Mouse (Mus musculus) heart, adult 9 months (tissue): ENCODE results near the gene Bend5.

Source experiments
- DNase-seq, 2 experiments: peaks; one replicate each; pipeline ENCODE4 v3.0.0; 2022; ENCODE audit warnings: low spot score in 2 of 2

Bend5 gene

DNA sequence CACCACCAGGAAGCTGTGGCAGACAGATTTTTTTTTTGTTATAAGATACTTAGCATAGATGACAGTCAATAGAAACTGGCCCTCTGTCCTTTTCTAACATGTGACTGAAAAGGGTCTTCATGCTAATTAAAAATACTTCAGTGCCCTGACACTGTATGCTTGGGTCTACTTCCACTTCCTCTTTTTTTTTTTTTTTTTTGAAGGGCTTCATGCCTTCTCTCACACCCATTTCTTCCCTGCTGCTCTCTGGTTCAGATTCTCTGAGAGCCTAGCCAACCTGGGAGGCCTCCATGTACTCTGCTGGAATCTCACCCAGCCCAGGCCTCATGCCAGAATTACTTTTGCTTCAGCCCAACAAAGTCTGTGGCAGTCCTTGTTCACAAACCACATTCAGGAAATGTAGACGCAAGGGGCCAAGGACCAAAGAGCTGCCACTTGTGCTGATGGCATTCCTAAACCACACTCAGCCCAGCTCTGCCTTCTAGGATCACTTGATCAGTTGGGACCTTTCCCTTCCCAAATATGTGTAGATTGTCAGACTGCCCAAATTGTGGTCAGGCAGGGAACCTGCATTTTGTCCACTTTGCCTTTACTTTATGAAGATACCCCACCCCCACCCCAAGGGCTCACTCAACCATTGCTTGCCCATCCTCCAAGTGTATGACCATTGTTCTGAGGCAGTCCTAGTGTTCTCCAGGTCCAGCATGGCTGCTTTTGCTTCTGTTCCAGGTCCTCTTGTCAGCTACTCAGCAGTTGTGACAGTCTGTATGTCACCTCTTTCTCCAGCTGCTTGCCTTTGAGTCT lies 27.8 kb downstream of the Bend5 start:
- DNase-seq, result peak; percentile 33 to 36

DNA sequence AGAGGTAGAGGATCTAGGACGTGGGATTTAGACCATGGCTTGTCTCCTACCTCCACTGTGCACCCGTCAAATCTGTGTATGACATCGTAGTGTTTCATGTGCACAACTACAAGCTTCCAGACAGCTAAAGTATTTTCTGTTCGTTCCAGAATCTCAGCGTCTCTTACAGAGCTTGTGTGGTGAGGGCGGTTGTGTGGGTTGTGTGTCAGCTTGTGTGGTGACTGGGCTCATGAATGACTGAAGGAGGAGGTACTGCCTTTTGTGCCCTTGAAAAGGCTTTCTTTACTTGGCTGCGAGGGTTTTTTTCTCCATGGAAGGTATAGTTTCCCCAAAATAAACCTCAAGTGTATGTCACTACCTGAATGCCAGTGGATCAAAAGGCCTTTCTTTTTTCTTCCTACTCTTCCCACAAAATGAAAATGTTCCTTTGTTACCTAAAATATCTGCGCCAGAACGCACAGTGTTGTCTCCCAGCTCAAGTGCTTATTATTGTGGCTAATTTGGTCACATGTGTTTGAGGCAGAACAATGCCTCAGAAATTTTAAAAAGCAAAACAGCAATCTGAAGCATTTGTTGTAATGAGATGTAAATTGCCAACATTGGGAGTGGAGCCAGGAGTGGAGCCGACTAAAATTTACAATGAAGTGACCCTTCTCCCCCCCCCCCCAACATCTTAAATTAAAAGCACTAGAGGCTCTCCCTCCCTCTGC lies 29.3 kb downstream of the Bend5 start:
- no peak for DNase-seq

DNA sequence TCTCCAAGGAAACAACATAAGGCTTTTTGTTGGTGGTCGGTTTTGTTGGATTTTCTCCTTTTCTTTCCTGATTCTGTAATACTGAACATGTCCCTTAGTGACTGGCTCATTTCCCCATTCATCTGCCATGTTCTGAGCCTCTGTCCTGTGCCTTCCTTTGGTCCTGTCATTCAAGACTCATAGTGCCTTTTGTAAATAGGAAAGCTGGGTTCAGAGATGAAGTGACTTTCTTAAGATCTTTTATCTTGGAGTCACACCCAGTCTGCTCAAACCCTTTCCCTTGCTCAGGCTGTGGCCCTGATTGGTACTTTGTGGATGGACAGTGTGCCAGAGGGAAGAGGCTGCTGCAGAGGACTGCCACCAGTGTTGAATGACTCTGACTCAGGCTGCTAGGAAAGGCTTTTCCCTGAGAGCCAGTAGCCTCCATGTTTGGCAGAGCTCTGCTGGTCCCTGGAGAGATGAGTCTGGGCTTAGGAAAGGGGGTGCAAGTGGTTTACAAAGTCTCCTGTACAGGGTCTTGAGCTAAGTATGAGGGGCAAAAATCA lies 29.9 kb downstream of the Bend5 start:
- no peak for DNase-seq

DNA sequence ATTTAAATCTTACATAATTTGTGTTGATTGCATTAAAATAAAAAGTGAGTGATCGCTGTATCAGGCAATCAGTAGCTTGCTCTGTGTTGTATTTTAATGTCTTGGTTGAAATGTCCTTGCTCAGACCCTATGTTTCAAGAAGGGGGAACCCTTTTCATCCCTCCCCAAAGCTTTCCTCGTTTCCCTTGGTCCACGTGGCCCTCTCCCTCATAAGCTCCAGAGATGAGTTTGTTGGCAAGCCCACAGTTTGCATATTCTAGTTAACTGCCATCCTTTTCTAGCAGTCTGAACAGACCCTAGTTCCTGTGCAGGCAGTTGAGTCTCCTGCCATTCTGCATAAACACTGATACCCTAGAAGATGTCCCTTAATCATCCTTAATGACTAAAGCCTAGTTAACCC lies 33.1 kb downstream of the Bend5 start:
- no peak for DNase-seq

DNA sequence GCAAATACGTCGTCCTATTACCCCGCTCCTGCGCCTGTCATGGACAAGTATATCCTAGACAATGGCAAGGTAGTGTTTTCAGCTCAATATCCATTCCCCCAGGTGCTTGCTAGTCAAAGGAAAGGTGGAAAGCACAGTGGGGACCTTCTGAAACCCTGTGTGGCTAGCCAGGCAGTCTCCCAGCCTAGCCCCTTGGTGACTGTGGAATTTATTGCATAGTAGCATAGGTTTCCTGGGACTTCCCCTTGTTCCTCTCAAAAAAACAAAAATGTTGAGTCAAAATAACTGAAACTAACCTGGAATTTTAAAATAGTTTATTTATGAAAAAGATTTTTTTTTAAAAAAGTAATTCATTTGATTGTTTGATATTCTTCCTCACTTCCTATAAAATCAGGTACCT lies 33.8 kb downstream of the Bend5 start:
- DNase-seq, result no peak

DNA sequence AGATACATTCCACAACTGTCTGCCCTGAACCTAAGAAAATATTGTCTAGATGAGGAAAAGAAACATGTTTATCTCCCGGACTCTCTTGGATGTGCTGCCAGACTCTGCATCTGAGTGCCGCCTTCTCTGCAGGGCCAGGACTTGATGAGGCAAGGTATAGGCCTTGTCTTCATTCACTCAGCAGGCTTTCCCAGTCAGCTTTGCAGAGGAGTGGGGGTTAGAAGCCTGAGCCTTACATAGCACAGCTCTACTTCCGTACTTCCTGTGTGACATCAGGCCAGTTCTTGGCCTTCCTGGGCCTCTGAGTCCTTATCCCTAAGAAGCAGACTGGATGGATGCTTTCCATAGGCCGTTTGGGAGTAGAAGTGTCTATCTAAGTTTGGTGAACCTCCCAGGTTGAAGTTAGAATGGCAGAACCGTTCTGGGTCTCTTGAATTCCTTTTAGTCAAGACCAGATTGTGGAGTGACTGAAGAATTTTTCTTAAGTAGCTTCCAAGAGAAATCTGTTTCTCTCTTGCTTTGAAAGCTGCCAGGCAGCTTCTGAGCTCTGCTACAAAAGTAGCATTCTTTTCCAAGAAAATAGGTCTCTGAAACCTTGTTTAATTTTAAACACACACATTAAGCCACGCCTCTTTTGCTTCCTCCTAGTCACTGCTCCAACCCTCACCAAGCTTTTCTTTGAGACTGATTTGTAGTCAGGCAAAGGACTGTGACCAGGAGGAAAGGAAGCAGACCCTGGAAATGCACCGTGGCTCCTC lies 34.8 kb downstream of the Bend5 start:
- no peak for DNase-seq

DNA sequence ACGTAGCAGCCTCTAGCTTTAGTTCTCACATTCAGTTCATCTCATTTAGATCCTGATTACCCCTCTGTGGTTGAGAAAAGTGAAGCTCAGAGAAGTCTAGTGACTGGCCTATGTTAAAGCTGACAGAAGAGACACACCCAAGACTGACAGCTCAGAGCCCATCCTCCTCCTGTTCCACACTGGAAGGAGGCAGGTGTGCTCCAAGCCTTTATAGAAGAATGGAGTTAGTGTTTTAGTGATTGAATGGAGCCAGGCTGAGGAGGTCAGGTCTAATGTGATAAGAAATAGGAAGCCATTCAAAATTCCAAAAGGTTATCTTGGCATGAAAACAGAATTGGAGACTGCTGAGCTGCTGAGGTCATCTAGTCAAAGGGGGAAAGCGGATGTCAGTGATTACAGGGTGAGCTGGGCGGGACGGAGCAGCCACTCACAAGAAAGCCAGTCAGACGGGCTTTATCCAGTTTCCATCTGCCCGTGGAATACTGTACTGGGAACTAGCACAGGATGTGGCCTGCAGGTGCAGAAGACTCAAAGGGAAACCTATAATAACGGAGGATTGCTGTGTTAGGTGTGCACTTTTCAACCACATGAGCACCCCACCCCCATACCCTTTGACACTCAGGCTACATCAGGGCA lies 36.6 kb downstream of the Bend5 start:
- DNase-seq, result peak in 1 of 2 experiments; percentile 34

DNA sequence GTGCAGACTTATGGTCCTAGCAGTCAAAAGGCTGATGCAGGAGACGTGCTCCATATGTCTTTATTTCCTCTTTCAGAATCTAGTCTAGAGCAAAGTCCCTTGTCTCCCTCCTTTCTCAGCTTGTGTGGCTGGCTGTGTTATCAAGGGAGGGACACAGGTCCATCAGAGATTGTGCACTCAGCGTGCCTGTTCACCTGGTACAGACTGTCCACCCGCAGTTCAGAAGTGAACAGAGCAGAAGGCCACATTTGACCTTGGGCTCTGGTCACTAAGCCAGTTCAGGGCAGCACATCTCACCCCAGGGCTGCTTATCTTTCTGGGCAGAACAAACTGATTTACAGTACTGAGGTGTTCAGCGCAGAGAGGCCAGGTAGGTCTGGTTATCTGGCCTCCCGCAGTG lies 37.4 kb downstream of the Bend5 start:
- no peak for DNase-seq

DNA sequence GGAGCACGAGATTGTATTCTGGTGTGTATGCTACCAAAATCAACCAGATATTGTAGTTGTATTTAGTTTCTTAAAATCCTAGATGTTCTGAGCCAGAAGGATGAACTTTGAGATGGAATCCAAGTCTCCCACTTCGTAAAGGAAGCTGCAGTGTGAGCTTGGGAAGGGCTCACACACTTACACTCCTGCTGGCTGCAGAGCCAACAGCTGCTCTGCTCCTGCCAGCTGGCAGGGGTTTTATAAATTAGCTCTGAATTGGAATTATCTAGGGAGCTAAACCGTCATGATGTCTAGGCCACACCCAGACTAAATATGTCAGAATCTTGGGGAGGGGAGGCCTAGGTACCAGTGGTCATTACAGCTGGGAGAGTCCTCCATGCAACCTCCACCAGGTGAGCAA lies 38.5 kb downstream of the Bend5 start:
- no peak for DNase-seq

DNA sequence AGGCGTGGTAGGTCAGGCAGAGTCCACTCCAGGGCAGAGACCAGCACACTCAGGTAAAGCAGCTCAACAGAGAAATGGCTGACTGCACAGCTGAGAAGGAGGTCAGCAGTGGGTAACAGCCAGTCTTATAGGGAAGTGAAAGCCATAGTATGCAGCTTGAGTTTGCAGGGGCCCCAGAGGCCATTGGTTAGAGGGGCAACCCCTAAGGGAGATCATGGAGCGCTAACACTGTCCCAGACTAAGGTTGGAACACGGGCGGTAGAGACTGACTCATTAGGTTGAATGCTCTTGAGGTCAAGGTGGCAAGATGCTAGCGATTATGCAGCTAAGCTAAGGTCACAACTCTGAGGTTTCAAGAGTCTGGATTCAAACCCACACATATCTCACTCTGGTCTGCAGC lies 40.8 kb downstream of the Bend5 start:
- no peak for DNase-seq

DNA sequence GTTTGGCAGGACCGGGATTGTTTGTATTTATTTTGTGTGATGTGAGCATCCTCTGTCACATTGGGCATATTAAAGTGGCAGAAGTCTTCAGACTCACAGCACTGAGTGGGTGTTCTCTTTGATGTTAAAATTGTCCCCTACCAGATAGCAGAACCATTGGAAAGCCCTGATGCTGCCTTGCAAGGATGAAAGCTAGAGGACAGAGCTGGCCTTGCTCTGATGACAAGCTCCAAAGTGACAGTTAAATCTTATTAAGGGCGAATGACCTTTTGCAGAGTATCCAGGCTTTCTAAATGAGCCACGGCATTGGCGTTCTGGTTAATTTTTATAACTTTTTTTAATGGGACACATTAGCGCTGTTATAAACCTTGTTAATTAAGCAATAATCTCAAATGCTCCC lies 42.8 kb downstream of the Bend5 start:
- no peak for DNase-seq

DNA sequence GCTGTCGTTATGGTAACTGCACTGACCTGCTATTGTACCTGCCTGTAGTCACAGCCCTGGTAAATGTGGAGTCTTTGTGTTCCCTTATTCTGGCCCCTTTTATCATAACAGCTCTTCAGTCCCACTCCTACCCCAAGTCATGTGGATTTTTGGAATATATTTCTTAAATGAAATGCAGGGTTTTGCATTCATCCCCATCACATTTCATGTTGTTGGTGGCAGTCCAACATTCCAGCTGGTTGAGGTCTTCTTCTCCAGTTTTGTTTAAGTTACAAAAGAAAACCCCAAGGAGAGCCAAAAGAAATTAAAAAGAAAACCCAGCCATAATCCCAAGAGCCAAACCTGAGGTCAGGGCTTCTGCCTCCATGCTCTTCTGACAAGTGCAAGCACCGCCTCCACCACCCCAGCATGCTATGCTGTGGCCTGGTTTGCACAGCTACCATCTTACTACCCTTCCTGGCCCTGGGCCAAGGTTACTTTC lies 52.5 kb downstream of the Bend5 start:
- no peak for DNase-seq

DNA sequence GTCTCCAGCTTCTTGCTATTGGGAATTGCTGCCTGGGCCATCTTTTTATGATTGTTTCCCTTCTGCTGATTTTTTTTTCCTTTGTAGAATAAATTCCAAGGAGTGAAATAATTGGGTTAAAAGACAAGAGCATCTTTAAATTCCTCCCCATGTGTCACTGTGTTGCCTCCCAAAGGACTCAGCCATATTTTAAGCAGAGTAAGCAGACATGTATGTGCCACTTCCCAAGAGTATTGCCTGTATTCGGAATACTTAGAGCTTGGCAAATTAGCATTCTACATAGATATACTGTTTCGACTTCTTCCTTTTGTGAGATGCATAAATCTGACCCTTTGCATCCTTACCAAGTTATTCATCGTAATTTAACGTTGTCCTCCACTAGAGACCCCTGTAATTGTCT lies 53.0 kb downstream of the Bend5 start:
- no peak for DNase-seq

DNA sequence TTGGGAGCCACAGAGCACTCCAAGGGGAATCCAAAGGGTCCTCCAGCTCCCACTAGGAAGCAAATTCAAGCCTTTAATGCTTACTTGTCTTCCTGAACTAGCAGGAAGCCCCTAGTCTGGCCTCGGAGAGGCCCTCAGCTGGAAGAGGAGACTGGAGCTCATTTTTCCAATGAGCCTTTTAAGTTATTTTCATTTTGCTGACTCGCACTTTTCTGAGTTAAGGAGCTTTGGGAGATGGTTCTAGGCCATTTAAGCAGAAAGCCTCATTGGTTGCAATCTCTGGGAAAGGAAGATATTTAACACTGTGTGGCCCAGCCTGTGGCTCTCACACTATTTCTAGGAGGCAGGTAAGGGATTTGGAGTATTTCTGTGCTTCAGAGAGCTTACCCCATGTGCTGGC lies 55.0 kb downstream of the Bend5 start:
- no peak for DNase-seq

DNA sequence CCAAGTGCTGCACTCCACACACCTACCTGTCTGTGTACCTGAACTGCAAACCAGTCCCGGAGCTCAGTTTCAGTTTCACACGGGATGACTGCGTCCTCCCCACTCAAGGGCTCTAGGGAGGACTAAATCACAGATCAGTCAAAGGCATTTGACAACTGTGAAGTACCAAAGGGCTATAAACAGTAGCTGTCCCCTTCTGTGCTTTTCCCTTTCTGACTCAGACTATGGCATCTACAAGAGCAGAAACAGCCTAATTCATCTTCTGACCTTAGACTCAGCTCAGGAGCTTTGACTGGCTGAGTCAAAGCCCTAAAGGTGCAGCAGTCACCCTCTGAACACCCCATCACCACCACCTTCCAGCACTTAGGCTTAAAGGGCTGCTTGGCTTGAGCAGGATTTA lies 56.9 kb downstream of the Bend5 start:
- DNase-seq, result no peak

DNA sequence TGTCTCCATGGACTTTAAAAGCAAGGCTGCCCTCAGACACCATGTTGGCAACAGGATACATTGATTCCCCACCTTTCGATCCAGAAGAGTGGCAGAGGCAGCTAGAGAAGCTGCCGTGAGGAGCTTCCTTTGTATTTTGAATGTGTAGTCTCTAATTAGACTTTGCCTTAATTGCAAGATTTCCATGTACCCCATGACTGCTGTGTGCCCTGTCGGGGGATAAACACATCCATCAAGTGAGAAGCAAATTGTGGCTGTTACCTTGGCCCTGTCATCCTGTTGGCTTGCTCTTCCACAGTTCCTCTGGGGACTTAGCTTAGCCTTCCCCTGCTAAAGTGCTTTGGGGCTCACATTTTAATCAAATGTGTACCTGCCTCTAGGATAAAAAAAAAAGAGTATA lies 57.7 kb downstream of the Bend5 start:
- no peak for DNase-seq

DNA sequence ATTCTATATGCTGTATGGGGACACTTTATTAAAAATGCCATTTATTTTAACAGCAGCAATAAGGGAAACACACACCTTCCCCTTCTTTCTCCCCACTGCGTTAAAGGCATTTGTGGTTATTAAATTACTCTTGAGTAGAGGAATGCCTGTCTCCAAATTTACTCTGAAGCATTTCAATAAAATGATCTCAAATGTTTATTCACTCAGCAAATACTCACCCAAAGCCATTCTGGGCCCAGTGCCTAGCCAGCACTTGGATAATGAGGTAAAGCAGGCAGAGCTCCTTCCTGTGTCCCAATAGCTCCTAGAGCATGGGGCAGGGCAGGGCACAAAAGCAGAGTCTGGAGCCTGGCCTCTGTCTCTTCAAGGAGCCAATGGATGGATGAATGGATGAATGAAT lies 58.2 kb downstream of the Bend5 start:
- no peak for DNase-seq

DNA sequence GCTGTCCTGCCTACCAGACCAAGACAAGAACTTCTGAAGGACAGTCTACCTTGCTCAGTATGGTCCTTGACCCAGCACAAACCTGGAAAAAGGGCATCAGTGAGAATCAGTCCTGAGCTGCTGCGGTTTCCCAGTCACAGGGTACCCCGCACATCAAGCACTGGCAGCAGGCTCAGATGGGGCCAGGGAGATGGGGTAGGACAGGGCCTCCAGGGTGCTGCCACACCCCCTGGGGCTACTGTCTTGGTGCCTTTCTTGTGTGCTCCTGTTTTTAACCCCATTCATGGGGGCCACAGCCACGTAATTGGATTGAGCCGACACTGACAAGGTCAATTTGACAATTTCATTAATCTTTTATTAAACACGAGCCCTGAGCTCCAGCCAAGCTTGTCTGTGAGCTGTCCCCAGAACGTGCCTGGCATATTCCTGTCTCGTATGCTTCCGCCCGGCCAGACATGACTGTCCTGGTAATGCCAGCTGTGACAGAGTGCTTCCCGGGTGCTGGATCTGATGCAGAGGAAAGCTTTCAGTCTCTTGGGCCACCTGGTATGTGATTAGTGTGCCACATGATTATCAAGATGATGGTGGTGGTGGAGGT lies 60.7 kb downstream of the Bend5 start:
- DNase-seq, result no peak

DNA sequence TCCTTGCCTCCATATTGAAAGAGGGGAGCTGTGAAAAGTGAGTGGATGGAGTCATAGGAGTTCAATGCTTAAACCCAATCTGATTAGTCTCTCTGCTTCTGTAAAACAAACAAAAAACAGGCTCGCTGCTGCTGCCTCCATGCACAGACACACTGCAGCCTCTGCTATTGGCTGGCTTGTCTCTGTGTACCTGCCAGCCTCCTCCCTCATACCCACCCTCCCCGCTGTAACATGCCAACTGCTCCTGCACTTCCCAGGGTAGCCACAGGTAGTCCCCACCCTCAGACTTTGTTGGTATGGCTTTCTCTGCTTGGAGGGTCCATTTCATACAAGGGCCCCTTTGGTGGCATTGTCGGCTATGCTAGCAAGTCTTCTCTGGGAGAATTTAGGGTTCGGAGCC lies 62.7 kb downstream of the Bend5 start:
- no peak for DNase-seq

DNA sequence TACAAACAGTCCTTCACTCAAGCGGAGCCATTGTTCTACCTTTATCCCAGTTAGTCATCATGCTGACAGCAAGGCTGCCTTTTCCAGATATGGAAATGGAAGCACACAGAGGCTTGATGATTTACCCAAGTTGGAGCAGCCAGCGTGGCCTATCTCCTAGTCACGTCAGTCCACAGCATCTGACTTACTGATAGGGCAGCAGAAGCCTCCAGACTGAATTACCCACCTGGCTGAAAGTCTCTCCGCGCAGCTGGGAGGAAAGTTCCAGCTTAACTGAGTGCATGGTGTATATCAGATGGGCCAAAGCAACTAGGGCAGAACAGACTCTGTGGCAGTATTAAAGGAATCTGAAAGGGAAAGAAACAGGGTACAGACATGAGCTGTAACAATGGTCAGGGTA lies 68.7 kb downstream of the Bend5 start:
- no peak for DNase-seq

DNA sequence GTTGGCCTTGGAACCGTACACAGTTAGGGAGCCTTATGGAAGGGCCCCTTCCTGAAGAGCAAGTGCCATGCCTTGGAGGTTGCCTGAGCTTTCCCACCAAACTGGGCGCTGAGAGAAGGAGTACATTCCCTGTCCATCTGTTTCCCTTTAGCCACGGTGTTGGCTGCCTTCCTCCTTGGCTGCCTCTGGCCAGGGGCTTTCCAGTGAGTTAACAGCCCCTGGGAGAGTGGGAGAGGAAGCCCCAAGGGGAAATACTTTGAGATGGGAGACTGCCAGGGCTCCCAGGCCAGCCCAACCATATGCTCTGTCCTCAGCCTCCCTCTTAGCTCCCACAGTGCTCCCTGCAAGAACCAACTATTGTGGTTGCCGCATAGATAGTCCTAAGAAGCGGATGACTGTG lies 70.4 kb downstream of the Bend5 start:
- DNase-seq, result peak; percentile 61 to 65
